Mouse (Mus musculus) neural tube, embryonic 10.5 days (tissue): ENCODE results near the gene Sf3a1.
"Not testable (repeated sequence)": the region's sequence is repeated elsewhere in the genome, so short reads cannot be mapped to it uniquely, and the experiment has no call there.

ENCODE experiments used
- DNase-seq: peaks from one replicate; pipeline ENCODE4 v3.0.0-alpha.2; 2017; ENCODE audit warnings: low spot score; ENCODE audit errors: extremely low spot score

Gene Sf3a1

DNA sequence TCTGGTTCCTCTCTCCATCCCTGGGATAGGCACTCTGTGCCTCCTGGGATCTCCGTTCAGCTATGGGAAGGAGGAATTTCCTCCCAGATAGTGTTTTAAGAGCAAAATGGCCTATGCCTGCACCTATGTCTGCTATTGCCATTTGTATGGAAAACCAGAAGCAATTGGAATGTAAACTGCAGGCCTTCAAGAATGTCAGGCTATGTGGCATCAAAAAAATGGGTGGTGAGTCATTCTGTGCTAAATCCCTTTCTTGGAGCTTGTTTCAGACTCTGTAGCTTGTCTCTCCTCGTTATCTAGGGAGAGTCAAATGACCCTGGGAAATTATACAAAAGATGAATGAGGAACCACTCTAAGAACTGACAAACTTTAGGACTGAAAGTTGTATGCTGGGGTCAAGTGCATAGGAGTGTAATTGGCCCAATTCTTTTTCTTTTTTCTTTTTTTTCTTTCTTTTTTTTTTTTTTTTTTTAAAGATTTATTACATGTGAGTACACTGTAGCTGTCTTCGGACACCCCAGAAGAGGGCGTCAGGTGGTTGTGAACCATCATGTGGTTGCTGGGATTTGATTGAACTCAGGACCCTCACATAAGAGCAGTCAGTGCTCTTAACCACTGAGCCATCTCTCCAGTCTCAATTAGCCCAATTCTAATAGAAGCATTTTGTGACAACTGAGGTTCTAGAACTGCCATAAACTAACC lies 24.3 kb downstream of the Sf3a1 start:
- no peak for DNase-seq

- not testable (repeated sequence) for DNase-seq
These were observed 25.3 kb downstream of the Sf3a1 start for GRCm38 (mm10) chr11:4185480-4185879.

DNA sequence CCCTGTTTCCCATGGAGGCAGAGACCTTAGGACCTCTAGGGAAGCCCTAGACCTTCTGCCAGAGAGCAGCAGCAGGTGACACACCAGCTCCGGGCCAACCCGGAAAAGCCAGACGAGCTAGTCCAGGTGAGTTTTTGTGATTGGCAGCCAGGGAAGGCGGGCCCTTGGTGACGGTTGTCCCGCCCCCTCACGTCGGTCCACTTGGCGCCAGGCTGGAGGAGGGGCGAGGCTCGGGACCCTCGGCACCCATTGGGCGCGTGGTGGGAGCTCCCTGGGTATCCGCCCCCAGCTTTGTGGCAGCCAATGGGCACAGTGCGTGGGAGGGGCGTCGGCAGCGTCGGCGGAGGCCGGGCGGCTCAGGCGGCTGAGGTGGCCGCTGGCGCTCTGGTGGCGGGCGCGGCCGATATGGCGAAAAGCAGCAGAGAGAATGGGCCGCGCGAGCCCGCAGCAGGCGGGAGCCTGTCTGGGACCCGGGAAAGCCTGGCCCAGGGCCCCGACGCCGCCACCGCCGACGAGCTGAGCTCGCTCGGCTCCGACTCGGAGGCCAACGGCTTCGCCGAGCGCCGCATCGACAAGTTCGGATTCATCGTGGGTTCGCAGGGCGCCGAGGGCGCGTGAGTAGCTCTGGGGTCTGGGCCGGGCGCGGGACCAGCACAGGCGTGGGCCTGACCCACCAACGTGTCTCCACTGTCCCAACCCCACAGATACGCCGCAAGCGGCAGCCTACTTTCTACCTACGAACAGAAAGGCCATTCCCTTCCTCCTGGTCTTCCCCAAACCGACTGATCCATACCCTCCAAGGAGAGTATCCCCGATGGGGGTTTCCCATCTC lies 26.6 kb downstream of the Sf3a1 start, which contains the start of gene Tbc1d10a:
TSS of gene Tbc1d10a (plus strand) at position 304 of the 832 bp plus-strand sequence.
- DNase-seq = peak; percentile 94

DNA sequence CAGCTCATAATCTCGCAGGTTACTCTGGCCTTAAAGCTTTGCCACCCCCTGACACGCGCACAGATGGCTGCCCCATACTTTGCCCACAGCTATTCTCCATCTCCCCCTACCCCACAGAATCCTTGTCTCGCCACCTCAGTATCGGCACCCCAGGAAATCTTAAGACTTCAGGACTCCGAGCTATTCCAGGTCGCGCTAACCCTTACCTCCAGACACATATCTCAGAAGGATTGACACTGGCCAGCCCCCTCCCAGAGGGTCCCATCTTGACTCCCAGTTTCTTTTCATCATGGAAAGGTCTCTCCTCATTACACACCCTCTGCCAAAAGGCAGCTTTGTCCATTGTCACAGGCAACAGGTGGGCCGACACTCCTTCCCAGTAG lies 27.2 kb downstream of the Sf3a1 start:
- no peak for DNase-seq

- no peak for DNase-seq
These were observed 29.0 kb downstream of the Sf3a1 start for GRCm38 (mm10) chr11:4189182-4189581.

DNA sequence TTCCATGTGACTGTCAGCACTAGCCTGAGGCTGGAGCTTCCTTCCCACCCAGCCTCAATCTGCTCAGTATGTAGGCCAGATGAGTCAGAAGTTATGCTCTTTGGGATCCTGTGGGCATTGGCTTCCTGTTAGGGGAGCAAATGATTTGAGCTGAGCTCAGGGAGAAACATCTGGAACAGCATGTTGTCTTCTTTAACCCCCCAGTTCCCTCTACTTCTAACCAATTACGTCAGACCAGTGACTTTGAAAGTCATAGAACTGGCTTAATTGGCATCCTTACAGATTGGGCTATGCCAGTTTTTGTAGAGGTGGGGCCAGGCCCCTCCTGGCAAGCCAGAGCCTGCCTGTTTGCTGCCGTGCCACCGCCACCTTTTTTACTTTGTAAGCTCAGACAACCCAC lies 30.5 kb downstream of the Sf3a1 start:
- DNase-seq = no peak

- no peak for DNase-seq
These were observed 32.6 kb downstream of the Sf3a1 start for GRCm38 (mm10) chr11:4192757-4193156.

- no peak for DNase-seq
These were observed 33.3 kb downstream of the Sf3a1 start for GRCm38 (mm10) chr11:4193420-4193819.

GRCm38 (mm10) chr11:4195597-4196031 lies 35.5 kb downstream of the Sf3a1 start:
- DNase-seq = no peak

- no peak for DNase-seq
These were observed 36.5 kb downstream of the Sf3a1 start for GRCm38 (mm10) chr11:4196636-4197035.

DNA sequence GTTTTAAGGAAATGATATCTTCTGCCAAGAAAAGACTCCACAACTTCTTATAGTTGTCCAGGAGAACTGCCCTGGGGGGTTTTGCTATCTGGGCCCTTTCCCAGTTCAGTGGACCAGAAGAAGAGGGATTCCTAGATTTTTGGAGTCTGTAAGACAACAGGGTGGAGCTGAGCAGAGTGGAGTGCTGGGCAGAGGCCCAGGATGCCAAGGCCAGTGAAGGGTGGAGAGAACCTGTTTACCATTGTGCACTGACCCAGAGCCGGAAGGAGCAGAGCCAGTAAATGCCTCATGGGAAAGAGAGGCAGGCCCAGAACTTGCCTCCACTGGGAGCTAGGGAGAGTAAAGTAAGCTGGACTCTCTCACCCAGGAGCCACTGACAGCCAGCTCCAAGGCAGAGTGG lies 37.5 kb downstream of the Sf3a1 start:
- DNase-seq = no peak

GRCm38 (mm10) chr11:4201981-4202700 lies 42.0 kb downstream of the Sf3a1 start:
- no peak for DNase-seq

DNA sequence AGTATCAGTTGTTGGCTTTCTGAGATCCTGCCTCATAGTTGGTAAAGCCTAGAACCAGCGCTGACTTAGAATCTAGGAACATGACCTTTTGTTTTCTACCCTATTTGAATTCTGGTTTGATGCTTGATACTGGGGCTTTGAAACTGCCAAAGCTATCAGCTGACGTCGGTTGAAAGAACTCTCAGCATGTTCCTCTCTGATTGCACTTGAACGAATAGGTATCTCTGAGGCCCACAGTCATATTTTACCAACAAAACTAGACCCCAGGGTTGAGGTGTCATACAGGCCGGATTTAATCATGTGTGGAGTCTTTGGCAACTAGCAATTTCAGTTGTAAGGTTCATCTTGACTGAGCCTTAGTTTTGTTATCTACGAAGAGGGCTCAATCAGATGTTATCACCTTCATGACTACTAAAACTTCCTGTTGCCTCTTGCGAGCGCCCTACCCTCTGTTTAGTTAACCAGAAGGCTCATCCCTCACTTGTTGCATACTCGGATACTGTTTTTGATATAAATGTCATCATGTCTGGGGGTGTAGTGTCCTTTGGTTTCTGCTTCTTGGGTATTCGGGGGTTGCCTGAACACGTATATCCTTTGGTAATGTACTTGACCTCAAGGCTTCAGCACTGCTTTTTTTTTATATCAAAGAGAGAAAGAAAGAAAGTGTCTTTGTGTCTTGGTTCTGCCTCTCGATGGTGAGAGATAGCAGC lies 43.0 kb downstream of the Sf3a1 start:
- no peak for DNase-seq

GRCm38 (mm10) chr11:4203705-4204074 lies 43.5 kb downstream of the Sf3a1 start:
- DNase-seq = no peak

DNA sequence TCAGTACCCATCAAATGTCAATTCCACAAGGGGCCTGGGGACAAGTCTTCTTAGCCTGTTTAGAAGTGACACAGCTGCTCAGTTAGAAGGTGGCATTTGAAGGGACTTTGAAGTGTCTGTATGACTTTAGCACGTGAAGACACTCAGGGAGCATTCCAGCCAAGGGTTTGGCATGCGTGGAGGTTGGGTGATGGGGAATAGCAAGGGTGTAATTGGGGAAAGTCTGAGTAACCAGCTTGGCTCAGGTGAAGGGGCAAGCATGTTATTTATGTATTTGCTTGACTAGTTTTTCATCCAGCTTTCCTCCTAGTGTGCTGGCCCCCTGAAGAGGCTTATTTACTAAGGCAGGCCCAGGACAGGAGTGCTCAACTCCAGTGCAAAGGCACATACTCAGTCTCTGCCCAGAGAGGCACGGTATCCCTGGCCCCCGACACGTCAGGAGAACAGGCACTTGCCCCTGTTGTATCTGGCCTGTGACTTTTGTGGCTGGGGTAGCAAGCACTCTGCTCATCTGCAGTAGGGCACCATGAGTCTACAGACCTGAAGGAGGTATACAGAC lies 45.0 kb downstream of the Sf3a1 start:
- no peak for DNase-seq

- DNase-seq = no peak
These were observed 45.8 kb downstream of the Sf3a1 start for GRCm38 (mm10) chr11:4205951-4206350.

- no peak for DNase-seq
These were observed 46.4 kb downstream of the Sf3a1 start for GRCm38 (mm10) chr11:4206563-4206962.

- no peak for DNase-seq
These were observed 47.5 kb downstream of the Sf3a1 start for GRCm38 (mm10) chr11:4207655-4208054.

DNA sequence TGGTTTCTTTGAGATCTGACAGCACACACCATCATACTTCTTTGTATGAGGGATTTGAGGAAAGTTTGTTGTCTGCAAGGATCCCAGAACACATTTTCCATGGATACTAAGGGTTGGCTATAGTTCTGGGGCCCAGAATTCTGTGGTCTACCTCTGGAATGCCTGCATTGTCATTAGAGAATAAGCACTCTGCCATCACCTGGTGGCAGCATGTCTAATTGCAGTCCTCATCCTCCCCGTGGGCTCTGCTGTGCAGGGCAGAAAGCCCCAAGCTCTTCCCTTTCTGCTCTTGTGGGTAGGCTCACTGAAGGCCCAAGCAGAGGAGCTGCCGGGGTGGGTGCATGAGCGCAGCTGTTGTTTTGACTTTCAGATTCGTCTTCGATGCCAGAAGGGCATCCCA lies 49.4 kb downstream of the Sf3a1 start:
- no peak for DNase-seq

- DNase-seq = no peak
These were observed 50.6 kb downstream of the Sf3a1 start for GRCm38 (mm10) chr11:4210786-4211185.

GRCm38 (mm10) chr11:4213107-4213506 lies 53.0 kb downstream of the Sf3a1 start:
- no peak for DNase-seq
